ENCODE assay signal across 17 mouse cellular contexts in genomic region chr2:6603880-6604279, GRCm38 (mm10).
A peak's percentile ranks its signal among the peaks of the same experiment; 100 is the strongest.
DNase-seq lines count a peak whose midpoint lies in the region; ATAC-seq and TF ChIP-seq lines count a peak whose summit lies in the region.
"Had no signal": no experiment of that assay in that cellular context is flagged by ENCODE, and none has a peak within 500 bp of the region (broad histone marks: within the 10 kb centered on the region; RNA-seq: fewer than 3 reads in every experiment).

No protein-coding gene starts in this region.

- no peak for DNase-seq in layer of hippocampus, adult 2 months (ENCODE audit: low spot score in 2 of 2)
- DNase-seq in layer of hippocampus, postnatal 25 days (ENCODE audit: extremely low spot score in 1 of 2, low spot score in 1 of 2), result no peak
- peak; percentile 14 for DNase-seq in midbrain, embryonic 11.5 days (ENCODE audit: low spot score, missing footprints)
- no peak for DNase-seq in midbrain, embryonic 14.5 days
- peak; percentile 32 for DNase-seq in R1 (ENCODE audit: low read depth, low spot score)
- no peak for DNase-seq in spleen, postnatal 4 days (ENCODE audit: low spot score in 2 of 2)
- no peak for DNase-seq in gastrocnemius, postnatal 10 days
- DNase-seq: cerebellum, adult 2 months; cerebellum, postnatal 36 days; layer of hippocampus, adult 9-11 months had no signal

- H3K36me3 ChIP-seq in midbrain, embryonic 11.5 days (ENCODE audit: control insufficient read depth, insufficient read depth, low read length), result peaks cover 3% of the 10 kb centered on the region; the same call in 1 of the 2 replicates
- peaks cover 40% of the 10 kb centered on the region for H3K36me3 ChIP-seq in midbrain, embryonic 14.5 days (ENCODE audit: control insufficient read depth, insufficient read depth, low read length)
- H3K36me3 ChIP-seq: embryonic facial prominence, embryonic 10.5 days; limb, embryonic 13.5 days had no signal

- ATAC-seq in midbrain, embryonic 11.5 days (ENCODE audit: low FRiP score), result no peak
- no peak for ATAC-seq in midbrain, embryonic 14.5 days (ENCODE audit: low FRiP score, low TSS enrichment)
- ATAC-seq: midbrain, embryonic 15.5 days had no signal

- H3K4me2 ChIP-seq in midbrain, embryonic 11.5 days, result no peak overlapping the region
- H3K4me2 ChIP-seq in midbrain, embryonic 14.5 days (ENCODE audit: low read length), result no peak overlapping the region
- H3K4me2 ChIP-seq: heart, embryonic 12.5 days; hindbrain, embryonic 14.5 days; limb, embryonic 13.5 days; lung, embryonic 14.5 days; midbrain, embryonic 15.5 days had no signal

- H3K9ac ChIP-seq in midbrain, embryonic 11.5 days (ENCODE audit: low read length), result no peak overlapping the region
- no peak overlapping the region for H3K9ac ChIP-seq in midbrain, embryonic 14.5 days (replicated peaks; ENCODE audit: low read length)
- H3K9ac ChIP-seq: heart, embryonic 12.5 days; hindbrain, embryonic 14.5 days; limb, embryonic 13.5 days; lung, embryonic 14.5 days; midbrain, embryonic 15.5 days had no signal

- peaks cover 4% of the 10 kb centered on the region; the same call in 1 of the 2 replicates for H3K4me1 ChIP-seq in midbrain, embryonic 11.5 days (ENCODE audit: control insufficient read depth, insufficient read depth, low read length)
- H3K4me1 ChIP-seq in midbrain, embryonic 14.5 days (ENCODE audit: control insufficient read depth, insufficient read depth, low read length), result peaks cover 4% of the 10 kb centered on the region
- H3K4me1 ChIP-seq: embryonic facial prominence, embryonic 10.5 days; heart, embryonic 12.5 days; limb, embryonic 13.5 days had no signal

- 75% methylated on average over 6 of the region's 6 CpGs for WGBS in midbrain, embryonic 11.5 days
- 82% methylated on average over 6 of the region's 6 CpGs for WGBS in midbrain, embryonic 14.5 days

- peak; percentile 58 for TF ChIP-seq CTCF in layer of hippocampus, adult 2 months (conservative IDR thresholded peaks at IDR 0.05)

- H3K27me3 ChIP-seq in midbrain, embryonic 11.5 days (ENCODE audit: control insufficient read depth, insufficient read depth, low read length), result no peaks in the 10 kb centered on the region
- no peaks in the 10 kb centered on the region for H3K27me3 ChIP-seq in midbrain, embryonic 14.5 days (ENCODE audit: control insufficient read depth, insufficient read depth, low read length)
- H3K27me3 ChIP-seq: heart, embryonic 12.5 days; limb, embryonic 13.5 days; midbrain, embryonic 15.5 days had no signal

- no peak overlapping the region for H3K4me3 ChIP-seq in layer of hippocampus, adult 2 months
- no peak overlapping the region for H3K4me3 ChIP-seq in midbrain, embryonic 11.5 days (ENCODE audit: low read depth, low read length)
- H3K4me3 ChIP-seq in midbrain, embryonic 14.5 days (replicated peaks; ENCODE audit: low read depth, low read length), result no peak overlapping the region
- H3K4me3 ChIP-seq: embryonic facial prominence, embryonic 10.5 days; heart, embryonic 12.5 days; limb, embryonic 13.5 days; midbrain, embryonic 15.5 days; myocyte had no signal

- H3K9me3 ChIP-seq in midbrain, embryonic 11.5 days (ENCODE audit: control insufficient read depth, low read length), result no peaks in the 10 kb centered on the region
- no peaks in the 10 kb centered on the region for H3K9me3 ChIP-seq in midbrain, embryonic 14.5 days (ENCODE audit: control insufficient read depth, low read length)
- H3K9me3 ChIP-seq: embryonic facial prominence, embryonic 10.5 days; heart, embryonic 12.5 days; limb, embryonic 13.5 days; midbrain, embryonic 15.5 days had no signal

- no peak overlapping the region for H3K27ac ChIP-seq in layer of hippocampus, adult 2 months
- H3K27ac ChIP-seq in midbrain, embryonic 11.5 days (ENCODE audit: low read depth, low read length), result no peak overlapping the region
- H3K27ac ChIP-seq in midbrain, embryonic 14.5 days (replicated peaks; ENCODE audit: low read depth, low read length), result no peak overlapping the region
- H3K27ac ChIP-seq: embryonic facial prominence, embryonic 10.5 days; hindbrain, embryonic 14.5 days; limb, embryonic 13.5 days; midbrain, embryonic 15.5 days had no signal

Comparison
In these comparisons a context has a peak if more than half of its experiments do, and no peak if none do; other contexts are left out.
1. DNase-seq: peak in midbrain, embryonic 11.5 days (single experiment) and R1 (single experiment); none in layer of hippocampus, adult 2 months (0 of 2), layer of hippocampus, postnatal 25 days (0 of 2), midbrain, embryonic 14.5 days (single experiment), spleen, postnatal 4 days (0 of 2) and gastrocnemius, postnatal 10 days (single experiment).